Mouse (Mus musculus): ENCODE results near the gene Nr2f2. TPM values are rescaled to one million over a fixed set of nuclear protein-coding genes. Genes with fewer than 3 reads are reported as not detected.
A peak's percentile ranks its signal among the peaks of the same experiment; 100 is the strongest.

Gene Nr2f2
- polyA plus RNA-seq, 1 experiment from 2014 or later, result 99.8 TPM

- H3K27ac ChIP-seq (replicated peaks), result peak overlapping the region; percentile 99
- H3K36me3 ChIP-seq (replicated peaks), result peaks cover 24% of the 10 kb centered on the region
- DNase-seq (ENCODE audit: low spot score), result no peak
- peak overlapping the region; percentile 95 for H3K4me3 ChIP-seq
- WGBS, result 1% methylated on average over 12 of the region's 12 CpGs
- H3K27me3 ChIP-seq (replicated peaks; ENCODE audit: low read depth, poor library complexity, severe bottlenecking), result peaks cover 27% of the 10 kb centered on the region
- H3K4me1 ChIP-seq, result peaks cover 35% of the 10 kb centered on the region
- H3K9me3 ChIP-seq, result no peaks in the 10 kb centered on the region
Measured at GRCm38 (mm10) chr7:70362526-70363170, 3.9 kb downstream of the Nr2f2 start.

- Histone ChIP-seq H3K27ac (replicated peaks) (peak overlapping the region; percentile 99), H3K4me3 (peak overlapping the region; percentile 95), H3K27me3 (replicated peaks; ENCODE audit: low read depth, poor library complexity, severe bottlenecking) (peaks cover 27% of the 10 kb centered on the region), H3K4me1 (peaks cover 35% of the 10 kb centered on the region), H3K36me3 (replicated peaks) (peaks cover 34% of the 10 kb centered on the region), H3K9me3 (no peaks in the 10 kb centered on the region)
- under 1% methylated on average over 98 of the region's 98 CpGs for WGBS
- DNase-seq (ENCODE audit: low spot score), result peak; percentile 97
Measured at GRCm38 (mm10) chr7:70361383-70362364, 4.9 kb downstream of the Nr2f2 start.

GRCm38 (mm10) chr7:70360611-70361382 is 5.7 kb downstream of the Nr2f2 start:
- 5% methylated on average over 82 of the region's 84 CpGs for WGBS

GRCm38 (mm10) chr7:70359791-70360581 is 6.5 kb downstream of the Nr2f2 start:
- no peaks in the 10 kb centered on the region for H3K9me3 ChIP-seq
- peaks cover 51% of the 10 kb centered on the region for H3K36me3 ChIP-seq (replicated peaks)
- H3K4me3 ChIP-seq, result peak overlapping the region; percentile 95
- peak; percentile 68 for DNase-seq (ENCODE audit: low spot score)
- under 1% methylated on average over 75 of the region's 75 CpGs for WGBS
- peaks cover 43% of the 10 kb centered on the region for H3K4me1 ChIP-seq
- peaks cover 39% of the 10 kb centered on the region for H3K27me3 ChIP-seq (replicated peaks; ENCODE audit: low read depth, poor library complexity, severe bottlenecking)
- H3K27ac ChIP-seq (replicated peaks), result peak overlapping the region; percentile 99

More at GRCm38 (mm10) chr7:70360611-70361382, 5.7 kb downstream of the Nr2f2 start:
- Histone ChIP-seq H3K27me3 (replicated peaks; ENCODE audit: low read depth, poor library complexity, severe bottlenecking) (peaks cover 34% of the 10 kb centered on the region), H3K4me3 (peak overlapping the region; percentile 95), H3K27ac (replicated peaks) (peak overlapping the region; percentile 99), H3K36me3 (replicated peaks) (peaks cover 43% of the 10 kb centered on the region), H3K4me1 (peaks cover 40% of the 10 kb centered on the region), H3K9me3 (no peaks in the 10 kb centered on the region)
- DNase-seq (ENCODE audit: low spot score), result peak; percentile 69

- H3K27ac ChIP-seq (replicated peaks), result peak overlapping the region; percentile 99
- peaks cover 39% of the 10 kb centered on the region for H3K27me3 ChIP-seq (replicated peaks; ENCODE audit: low read depth, poor library complexity, severe bottlenecking)
- DNase-seq (ENCODE audit: low spot score), result peak; percentile 77
- WGBS, result under 1% methylated on average over 33 of the region's 33 CpGs
- peak overlapping the region; percentile 95 for H3K4me3 ChIP-seq
- H3K4me1 ChIP-seq, result peaks cover 49% of the 10 kb centered on the region
- H3K9me3 ChIP-seq, result no peaks in the 10 kb centered on the region
- peaks cover 60% of the 10 kb centered on the region for H3K36me3 ChIP-seq (replicated peaks)
Measured at GRCm38 (mm10) chr7:70358848-70359591, 7.5 kb downstream of the Nr2f2 start.

GRCm38 (mm10) chr7:70358020-70358847 is 8.3 kb downstream of the Nr2f2 start:
- peak; percentile 60 for DNase-seq (ENCODE audit: low spot score)
- Histone ChIP-seq H3K9me3 (no peaks in the 10 kb centered on the region), H3K27me3 (replicated peaks; ENCODE audit: low read depth, poor library complexity, severe bottlenecking) (peaks cover 34% of the 10 kb centered on the region; the same call in 1 of the 2 replicates), H3K4me3 (peak overlapping the region; percentile 95), H3K36me3 (replicated peaks) (peaks cover 60% of the 10 kb centered on the region), H3K4me1 (peaks cover 49% of the 10 kb centered on the region), H3K27ac (replicated peaks) (peak overlapping the region; percentile 99)
- 1% methylated on average over 33 of the region's 33 CpGs for WGBS

- Histone ChIP-seq H3K4me1 (peaks cover 50% of the 10 kb centered on the region), H3K4me3 (peak overlapping the region; percentile 95), H3K27ac (replicated peaks) (peak overlapping the region; percentile 99), H3K9me3 (no peaks in the 10 kb centered on the region), H3K27me3 (replicated peaks; ENCODE audit: low read depth, poor library complexity, severe bottlenecking) (peaks cover 34% of the 10 kb centered on the region; the same call in 1 of the 2 replicates), H3K36me3 (replicated peaks) (peaks cover 62% of the 10 kb centered on the region)
- no peak for DNase-seq (ENCODE audit: low spot score)
- WGBS, result 3% methylated on average over 17 of the region's 17 CpGs
Measured at GRCm38 (mm10) chr7:70357516-70358019, 9.0 kb downstream of the Nr2f2 start.

GRCm38 (mm10) chr7:70356691-70357515 is 9.6 kb downstream of the Nr2f2 start:
- peaks cover 62% of the 10 kb centered on the region for H3K36me3 ChIP-seq (replicated peaks)

GRCm38 (mm10) chr7:70355691-70356568 is 10.6 kb downstream of the Nr2f2 start:
- Histone ChIP-seq H3K27ac (replicated peaks) (peak overlapping the region; percentile 99), H3K36me3 (replicated peaks) (peaks cover 65% of the 10 kb centered on the region), H3K27me3 (replicated peaks; ENCODE audit: low read depth, poor library complexity, severe bottlenecking) (peaks cover 34% of the 10 kb centered on the region; the same call in 1 of the 2 replicates), H3K9me3 (no peaks in the 10 kb centered on the region), H3K4me1 (peaks cover 58% of the 10 kb centered on the region), H3K4me3 (peak overlapping the region; percentile 95)
- 7% methylated on average over 5 of the region's 5 CpGs for WGBS
- no peak for DNase-seq (ENCODE audit: low spot score)

More at GRCm38 (mm10) chr7:70356691-70357515, 9.6 kb downstream of the Nr2f2 start:
- H3K4me3 ChIP-seq, result peak overlapping the region; percentile 95
- no peak for DNase-seq (ENCODE audit: low spot score)
- peaks cover 34% of the 10 kb centered on the region; the same call in 1 of the 2 replicates for H3K27me3 ChIP-seq (replicated peaks; ENCODE audit: low read depth, poor library complexity, severe bottlenecking)
- peaks cover 55% of the 10 kb centered on the region for H3K4me1 ChIP-seq
- H3K27ac ChIP-seq (replicated peaks), result peak overlapping the region; percentile 99
- H3K9me3 ChIP-seq, result no peaks in the 10 kb centered on the region
- 15% methylated on average over 3 of the region's 3 CpGs for WGBS

All from embryonic facial prominence, embryonic 10.5 days (tissue).